Mouse (Mus musculus): ENCODE data around the gene Coro1c. TPM values are rescaled to one million over a fixed set of nuclear protein-coding genes. Genes with fewer than 3 reads are reported as not detected.

Gene Coro1c
- total and polyA plus RNA-seq, 3 experiments, result 77.3 to 158 (median 103) TPM

DNA sequence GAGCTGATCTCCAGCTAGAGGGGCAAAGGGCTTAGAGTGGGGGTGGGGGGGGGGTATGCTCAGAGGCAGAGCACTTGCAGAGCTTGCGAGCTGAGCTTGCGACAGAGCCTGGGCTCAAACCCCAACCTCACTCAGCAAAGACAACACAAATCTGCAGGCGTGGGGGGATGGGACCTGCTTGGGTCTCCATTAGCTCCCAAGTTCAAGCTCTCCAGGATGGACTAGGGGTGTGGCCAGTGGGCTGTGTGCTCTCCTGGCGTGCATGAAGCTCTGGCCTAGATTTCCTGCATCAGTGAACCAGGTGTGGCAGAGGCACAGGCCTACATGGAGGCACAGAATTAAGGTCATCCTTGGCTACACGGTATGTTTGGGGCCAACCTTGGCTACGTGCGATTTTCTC lies 80.1 kb downstream of the Coro1c start:
- Histone ChIP-seq H3K27ac (ENCODE audit: control insufficient read depth, low read depth, low read length) (no peak overlapping the region), H3K27me3 (ENCODE audit: control insufficient read depth in 1 of 2, insufficient read depth in 2 of 2, low read length in 2 of 2) (no peaks in the 10 kb centered on the region), H3K9ac (ENCODE audit: control insufficient read depth, low read depth, low read length, poor library complexity, severe bottlenecking) (no peak overlapping the region), H3K36me3 (ENCODE audit: control insufficient read depth in 1 of 2, insufficient read depth in 2 of 2, low read length in 2 of 2) (peaks cover 0 to 6% of the 10 kb centered on the region in 2 experiments; a peak in 2 of 4 replicates), H3K79me2 (ENCODE audit: control insufficient read depth, insufficient read depth, low read length, poor library complexity) (peaks cover 5% of the 10 kb centered on the region), H3K9me3 (replicated peaks; ENCODE audit: insufficient read depth, low read length) (no peaks in the 10 kb centered on the region), H3K4me3 (ENCODE audit: control insufficient read depth in 1 of 2, insufficient read depth in 1 of 2, low read depth in 2 of 2, low read length in 2 of 2) (no peak overlapping the region), H3K4me1 (ENCODE audit: control insufficient read depth in 1 of 2, insufficient read depth in 2 of 2, low read length in 2 of 2) (peaks cover 0 to 15% of the 10 kb centered on the region in 2 experiments; a peak in 2 of 4 replicates)
- TF ChIP-seq USF1 (IDR thresholded peaks at IDR 0.05; ENCODE audit: low read depth, low read length) (no peak), MAFK (IDR thresholded peaks at IDR 0.05; ENCODE audit: borderline replicate concordance, low read depth, low read length) (no peak), ELF1 (IDR thresholded peaks at IDR 0.05; ENCODE audit: low read depth, low read length) (no peak), USF2 (IDR thresholded peaks at IDR 0.05; ENCODE audit: borderline replicate concordance in 1 of 2, insufficient read depth in 1 of 2, low read depth in 1 of 2, low read length in 2 of 2) (no peak), RAD21 (IDR thresholded peaks at IDR 0.05; ENCODE audit: low read depth, low read length) (no peak), MEF2A (IDR thresholded peaks at IDR 0.05; ENCODE audit: extremely low read depth, insufficient replicate concordance, low read depth, low read length, poor library complexity, severe bottlenecking) (no peak), NRF1 (IDR thresholded peaks at IDR 0.05; ENCODE audit: insufficient read depth, low read depth, low read length, poor library complexity, severe bottlenecking) (no peak), CHD2 (IDR thresholded peaks at IDR 0.05; ENCODE audit: low read length) (no peak), POLR2AphosphoS2 (IDR thresholded peaks at IDR 0.05; ENCODE audit: low read length) (no peak), POLR2A (IDR thresholded peaks at IDR 0.05; ENCODE audit: control insufficient read depth in 1 of 2, insufficient read depth in 1 of 2, low read depth in 1 of 2, low read length in 2 of 2, poor library complexity in 1 of 2) (no peak), ZMIZ1 (IDR thresholded peaks at IDR 0.05; ENCODE audit: low read depth, low read length) (no peak), MYB (IDR thresholded peaks at IDR 0.05; ENCODE audit: low read depth, low read length) (no peak), EP300 (IDR thresholded peaks at IDR 0.05; ENCODE audit: low read depth in 1 of 2, low read length in 2 of 2) (no peak), SMC3 (IDR thresholded peaks at IDR 0.05; ENCODE audit: low read depth, low read length) (no peak), CHD1 (IDR thresholded peaks at IDR 0.05; ENCODE audit: low read depth, low read length) (no peak), JUND (IDR thresholded peaks at IDR 0.05; ENCODE audit: low read depth, low read length) (no peak), CTCF (IDR thresholded peaks at IDR 0.05 in 2 of 3, conservative IDR thresholded peaks at IDR 0.05 in 1 of 3; ENCODE audit: control insufficient read depth in 1 of 3, insufficient read depth in 1 of 3, low read depth in 2 of 3, low read length in 3 of 3, poor library complexity in 1 of 3, severe bottlenecking in 1 of 3) (no peak), ZNF384 (IDR thresholded peaks at IDR 0.05; ENCODE audit: low read depth, low read length) (no peak), HCFC1 (IDR thresholded peaks at IDR 0.05; ENCODE audit: low read depth, low read length) (no peak), POLR2AphosphoS5 (IDR thresholded peaks at IDR 0.05; ENCODE audit: borderline replicate concordance, low read depth, low read length) (no peak)
- no peak for DNase-seq (ENCODE audit: low read depth, low spot score)

DNA sequence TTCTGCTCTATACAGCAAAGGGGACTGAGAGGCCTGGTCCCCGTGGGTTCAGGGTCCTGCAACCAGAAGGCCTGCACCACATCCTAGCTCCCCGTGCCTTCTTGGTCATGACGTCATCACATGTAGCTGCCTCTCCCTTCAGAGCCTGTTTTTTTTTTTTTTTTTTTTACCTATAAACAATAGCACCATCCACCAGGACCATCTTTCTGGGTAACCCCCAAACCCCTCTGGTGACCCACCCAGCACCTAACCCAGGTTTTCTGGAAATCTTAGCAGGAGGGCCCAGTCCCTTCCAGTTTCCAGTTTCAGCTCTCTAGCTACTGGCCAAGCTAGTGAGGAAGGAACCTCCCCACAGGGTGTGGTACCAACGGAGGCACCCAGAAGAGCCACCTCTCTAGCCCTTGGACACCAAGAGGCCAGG lies 80.6 kb downstream of the Coro1c start:
- no peak for TF ChIP-seq KAT2A (conservative IDR thresholded peaks at IDR 0.05; ENCODE audit: low read depth, low read length)
- TF ChIP-seq MAFK (IDR thresholded peaks at IDR 0.05; ENCODE audit: borderline replicate concordance, low read depth, low read length), result no peak
- TF ChIP-seq ETS1 (IDR thresholded peaks at IDR 0.05; ENCODE audit: low read depth, low read length), result no peak
- no peak for TF ChIP-seq ZKSCAN1 (IDR thresholded peaks at IDR 0.05; ENCODE audit: low read depth, low read length)
- TF ChIP-seq RCOR1 (IDR thresholded peaks at IDR 0.05; ENCODE audit: low read depth, low read length), result no peak
- TF ChIP-seq NELFE (IDR thresholded peaks at IDR 0.05; ENCODE audit: low read depth, low read length), result no peak
- no peak for TF ChIP-seq HCFC1 (IDR thresholded peaks at IDR 0.05; ENCODE audit: low read depth, low read length)
- no peak for DNase-seq (ENCODE audit: low read depth, low spot score)
- H3K9ac ChIP-seq (ENCODE audit: control insufficient read depth, low read depth, low read length, poor library complexity, severe bottlenecking), result no peak overlapping the region
- H3K27ac ChIP-seq (ENCODE audit: control insufficient read depth, low read depth, low read length), result no peak overlapping the region
- no peaks in the 10 kb centered on the region for H3K27me3 ChIP-seq (ENCODE audit: control insufficient read depth in 1 of 2, insufficient read depth in 2 of 2, low read length in 2 of 2)
- H3K4me1 ChIP-seq (ENCODE audit: control insufficient read depth in 1 of 2, insufficient read depth in 2 of 2, low read length in 2 of 2), result peaks cover 0 to 15% of the 10 kb centered on the region in 2 experiments; a peak in 2 of 4 replicates
- no peaks in the 10 kb centered on the region for H3K9me3 ChIP-seq (replicated peaks; ENCODE audit: insufficient read depth, low read length)
- H3K79me2 ChIP-seq (ENCODE audit: control insufficient read depth, insufficient read depth, low read length, poor library complexity), result peaks cover 5% of the 10 kb centered on the region
- H3K4me3 ChIP-seq (ENCODE audit: control insufficient read depth in 1 of 2, insufficient read depth in 1 of 2, low read depth in 2 of 2, low read length in 2 of 2), result no peak overlapping the region
- H3K36me3 ChIP-seq (ENCODE audit: control insufficient read depth in 1 of 2, insufficient read depth in 2 of 2, low read length in 2 of 2), result peaks cover 0 to 6% of the 10 kb centered on the region in 2 experiments; a peak in 2 of 4 replicates

Measured in MEL (cell line).